Mouse (Mus musculus): ENCODE data around the gene Hsf5.

DNA sequence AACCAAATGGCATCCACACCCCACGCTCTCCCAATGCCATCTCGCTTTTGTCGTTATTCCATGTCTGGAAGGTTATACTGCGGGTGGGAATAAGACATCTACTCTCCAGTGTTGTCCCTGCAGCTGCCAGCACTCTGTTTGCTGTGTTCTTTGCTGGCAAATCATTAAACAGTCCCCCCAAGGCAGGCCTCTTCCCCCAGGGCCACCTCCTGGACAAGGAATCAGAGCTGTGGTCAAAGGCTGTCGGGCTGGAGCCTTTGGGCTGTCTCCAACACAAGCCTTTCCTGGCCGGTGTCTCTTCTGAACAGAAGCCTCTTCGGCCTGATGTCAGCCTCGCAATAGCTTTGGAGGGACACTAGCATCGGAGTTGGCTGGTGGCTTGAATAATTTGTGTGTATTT is 87.3 kb downstream of the Hsf5 start:
- TF ChIP-seq POLR2A (IDR thresholded peaks at IDR 0.05; ENCODE audit: extremely low read depth, insufficient read depth, low read length) (no peak), CTCF (IDR thresholded peaks at IDR 0.05; ENCODE audit: low read depth, low read length) (no peak)

Measured in liver, adult 2 months (tissue).